Mouse (Mus musculus): ENCODE results near the gene Ptpro.
"Not testable (repeated sequence)": the region's sequence is repeated elsewhere in the genome, so short reads cannot be mapped to it uniquely, and the experiment has no call there.

Gene Ptpro

DNA sequence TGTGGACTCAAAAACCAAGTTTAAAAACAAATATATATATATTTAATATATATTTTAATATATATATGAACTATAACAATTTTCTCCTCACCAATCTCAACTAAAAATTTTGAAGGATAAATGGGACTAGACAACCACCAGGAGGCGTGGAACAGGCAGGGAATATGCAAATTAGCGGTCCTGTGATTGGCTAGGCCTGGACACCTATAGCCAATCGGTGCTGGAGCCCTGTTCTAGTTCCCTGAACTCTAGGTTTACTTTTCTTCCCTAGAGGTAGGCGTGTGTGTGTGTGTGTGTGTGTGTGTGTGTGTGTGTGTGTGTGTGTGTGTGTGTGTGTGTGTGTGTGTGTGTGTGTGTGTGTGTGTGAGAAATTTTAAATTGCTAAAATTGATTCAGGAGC lies 134.8 kb downstream of the Ptpro start:
- peak; percentile 76 for DNase-seq (ENCODE audit: low spot score)

DNA sequence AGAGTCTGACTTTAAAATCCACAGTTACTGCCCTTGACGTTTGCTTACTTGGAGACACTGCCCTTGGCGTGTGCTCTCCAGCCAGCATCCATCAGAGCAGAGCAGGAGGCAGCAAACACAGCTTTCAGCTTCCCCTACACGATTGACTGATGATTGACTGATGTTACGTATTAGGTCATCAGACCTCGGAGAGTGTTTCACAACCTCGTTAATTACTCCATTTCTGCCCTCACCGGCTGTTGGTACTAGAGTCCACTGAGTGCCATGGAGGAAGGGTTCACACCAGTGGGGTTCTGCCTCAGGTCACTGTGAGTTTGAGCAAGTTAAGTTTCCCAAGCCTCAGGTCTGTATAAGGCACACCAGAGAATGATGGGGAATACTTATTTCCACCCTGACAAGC lies 143.0 kb downstream of the Ptpro start:
- no peak for DNase-seq (ENCODE audit: low spot score)

DNA sequence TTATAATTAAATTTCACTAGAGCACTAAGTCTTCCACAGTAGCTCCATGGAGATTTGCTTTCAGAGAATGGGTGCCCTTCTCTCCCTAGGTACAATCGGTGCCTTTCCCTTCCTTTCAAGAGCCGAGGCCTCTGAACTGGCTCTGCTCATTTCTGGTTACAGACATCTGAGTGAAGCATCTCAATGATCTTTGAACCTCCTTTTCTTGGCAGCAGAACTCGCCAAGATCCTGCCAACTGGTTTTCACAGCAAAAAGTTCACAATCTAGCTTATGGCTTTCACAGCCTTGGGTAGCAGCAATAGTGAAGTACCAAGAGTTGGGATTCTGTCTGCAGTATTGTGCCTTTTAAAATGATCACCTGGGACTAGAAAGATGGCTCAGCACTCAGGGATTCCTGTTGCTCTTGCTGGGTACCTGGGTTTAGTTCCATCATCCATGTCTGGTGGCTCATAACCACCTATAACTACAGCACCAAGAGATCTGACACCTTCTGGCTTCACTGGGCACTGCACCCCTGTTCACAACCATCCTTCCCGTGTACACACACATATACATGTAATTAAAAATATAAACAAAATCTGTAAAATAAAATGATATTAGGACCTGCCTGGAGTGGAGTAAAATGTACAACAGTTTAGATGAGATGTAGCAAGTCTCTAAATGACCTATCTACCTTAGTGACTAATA lies 144.1 kb downstream of the Ptpro start:
- no peak for DNase-seq (ENCODE audit: low spot score)

DNA sequence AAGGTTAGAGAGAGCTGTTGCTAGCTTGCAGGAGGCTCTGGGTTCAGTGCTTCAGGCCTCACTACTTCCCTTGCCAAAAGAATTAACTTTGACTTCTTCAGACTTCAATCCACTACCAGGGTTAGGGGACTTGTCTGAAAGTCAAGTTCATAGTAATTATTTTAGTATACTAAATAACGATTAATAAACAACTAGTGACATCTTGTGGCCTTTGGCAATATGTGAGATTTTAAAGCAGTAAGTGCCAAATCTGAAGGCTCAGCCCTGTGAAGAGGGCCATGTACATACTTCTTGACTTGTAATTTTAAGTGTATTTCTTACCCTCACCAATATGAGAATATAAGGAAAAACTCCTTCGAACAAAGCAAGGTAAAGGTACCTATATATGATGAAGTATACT lies 145.2 kb downstream of the Ptpro start:
- DNase-seq (ENCODE audit: low spot score): no peak

DNA sequence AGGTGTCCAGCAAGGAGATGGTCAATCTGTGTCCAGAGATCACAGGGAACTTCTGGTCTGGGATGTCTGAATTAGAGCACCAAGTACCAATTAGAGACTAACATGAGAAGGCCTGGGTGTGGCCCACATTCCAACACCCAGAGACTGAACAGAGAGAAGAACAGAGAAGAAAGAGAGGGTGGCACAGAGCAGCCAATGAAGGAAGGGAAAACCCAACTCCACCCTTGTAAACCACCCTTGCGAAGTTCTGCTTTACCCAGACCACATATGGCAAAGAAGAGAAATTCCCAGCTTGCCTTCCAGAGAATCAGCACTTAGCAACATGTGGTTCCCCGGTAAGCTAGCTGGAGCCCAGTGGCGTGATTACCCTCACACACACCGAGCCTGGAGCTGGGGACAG lies 152.1 kb downstream of the Ptpro start:
- no peak for DNase-seq (ENCODE audit: low spot score)

DNA sequence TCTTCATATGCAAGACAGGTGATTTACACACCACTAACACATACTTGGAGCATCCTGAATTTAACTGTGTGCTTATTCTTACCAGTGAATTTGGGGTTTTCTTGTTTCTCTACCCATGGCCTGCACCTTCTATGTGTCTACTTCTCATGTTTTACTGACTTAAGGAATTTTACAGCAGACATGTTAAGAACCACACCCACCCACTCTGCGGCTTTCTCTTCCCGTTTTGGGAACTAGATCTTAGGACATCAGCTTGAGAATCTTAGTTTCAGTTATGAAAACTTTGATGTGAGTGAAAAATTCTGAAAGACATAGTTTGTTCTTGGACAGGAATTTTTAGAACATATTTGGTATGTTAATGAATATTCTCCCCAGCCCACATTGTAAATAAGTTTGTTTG lies 153.6 kb downstream of the Ptpro start:
- DNase-seq (ENCODE audit: low spot score): no peak

DNA sequence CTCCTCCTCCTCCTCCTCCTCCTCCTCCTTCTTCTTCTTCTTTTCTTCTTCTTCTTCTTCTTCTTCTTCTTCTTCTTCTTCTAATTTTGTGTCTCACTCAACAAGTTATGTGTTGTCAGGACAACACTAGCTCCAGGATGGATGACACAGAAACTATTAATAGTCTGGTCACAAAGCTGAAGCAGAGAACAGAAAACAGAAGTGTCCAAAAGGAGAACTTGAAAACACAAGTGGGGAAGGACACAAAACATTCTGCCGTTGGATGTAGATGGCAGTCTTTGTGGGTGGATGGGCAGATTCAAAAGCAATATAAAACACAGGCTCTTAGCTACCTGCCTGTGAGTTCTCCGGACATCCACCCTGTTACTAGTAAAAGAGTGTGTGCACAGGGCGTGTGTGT lies 158.4 kb downstream of the Ptpro start:
- DNase-seq (ENCODE audit: low spot score): no peak

DNA sequence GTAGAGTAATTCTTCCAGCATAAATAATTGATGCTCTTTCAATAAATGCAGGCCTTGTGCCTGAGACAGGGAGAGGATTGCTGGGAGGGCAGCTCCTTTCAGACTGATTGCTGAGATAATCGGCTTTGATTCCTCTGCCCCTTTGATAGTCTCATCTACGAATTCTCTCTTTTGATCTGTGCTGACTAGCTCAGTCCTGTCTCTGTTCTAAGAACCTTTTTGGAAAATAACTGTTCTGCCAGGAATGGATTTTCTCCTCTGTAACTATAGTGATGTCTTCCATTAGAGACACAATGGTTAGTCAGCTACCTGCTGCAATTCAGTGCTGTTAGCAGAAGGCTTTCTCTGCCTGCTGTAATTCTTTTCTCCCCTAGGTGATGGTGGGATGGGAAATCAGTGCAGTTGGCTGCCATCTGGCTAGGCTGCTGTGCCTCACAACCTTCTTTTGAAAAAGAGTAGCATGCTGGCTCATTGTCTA lies 159.8 kb downstream of the Ptpro start:
- DNase-seq (ENCODE audit: low spot score): no peak

DNA sequence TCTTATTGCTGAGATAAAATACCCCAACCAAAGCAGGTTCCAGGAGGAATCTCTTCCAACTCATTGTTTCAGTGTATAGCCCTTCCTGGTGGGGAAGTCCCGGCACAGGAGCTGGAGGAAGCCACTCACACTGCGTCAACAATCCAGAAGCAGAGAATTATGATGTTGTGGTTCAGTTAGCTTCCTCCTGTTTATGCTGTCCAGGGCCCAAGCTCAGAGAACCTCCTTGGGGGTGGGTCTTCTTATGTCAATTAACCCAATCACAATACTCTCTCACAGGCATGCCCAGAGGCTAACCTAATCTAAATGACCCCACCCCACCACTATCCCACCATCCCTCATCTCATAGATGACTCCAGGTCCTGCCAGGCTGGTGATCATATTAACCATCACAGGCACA lies 160.9 kb downstream of the Ptpro start:
- DNase-seq (ENCODE audit: low spot score): no peak

DNA sequence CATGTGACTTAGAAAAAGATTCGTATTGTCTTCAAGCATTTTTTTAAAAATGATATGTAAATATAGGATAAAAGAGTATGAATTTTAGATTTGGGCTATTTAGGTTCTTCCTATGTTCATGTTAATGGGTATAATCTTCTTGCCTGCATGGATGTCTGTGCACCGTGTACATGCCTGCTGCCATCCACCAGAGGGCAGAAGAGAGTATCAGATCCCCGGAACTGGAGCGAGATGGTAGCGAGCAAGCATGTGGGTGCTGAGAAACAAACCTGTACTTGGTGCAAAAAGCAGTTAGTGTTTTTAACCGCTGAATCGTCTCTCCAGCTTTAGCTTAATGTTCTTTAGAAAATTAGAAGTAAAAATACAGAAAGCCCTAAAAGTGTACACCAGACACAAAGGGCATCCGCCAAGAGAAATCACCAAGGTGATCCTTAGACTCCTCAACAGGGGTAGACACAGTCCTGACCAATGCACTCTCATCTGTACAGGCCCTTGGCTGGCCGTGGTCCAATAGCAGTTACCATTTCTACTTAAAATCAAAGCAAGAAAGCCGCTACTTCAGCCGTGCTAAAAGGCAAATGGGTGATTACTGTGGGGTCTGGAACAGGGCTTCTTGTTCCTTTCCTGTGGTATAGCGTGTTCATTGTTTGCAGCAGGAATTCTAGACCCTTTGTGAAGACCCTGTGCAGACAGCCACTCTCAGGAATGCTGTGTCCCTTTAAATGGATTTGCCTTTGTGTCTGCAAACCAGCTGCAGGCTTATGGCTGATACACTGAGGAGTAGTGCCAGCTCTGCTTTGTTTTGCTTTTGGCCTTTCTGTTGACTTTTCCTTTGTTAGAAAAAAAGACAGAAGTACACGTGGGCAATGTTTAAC lies 162.6 kb downstream of the Ptpro start:
- DNase-seq (ENCODE audit: low spot score): no peak

DNA sequence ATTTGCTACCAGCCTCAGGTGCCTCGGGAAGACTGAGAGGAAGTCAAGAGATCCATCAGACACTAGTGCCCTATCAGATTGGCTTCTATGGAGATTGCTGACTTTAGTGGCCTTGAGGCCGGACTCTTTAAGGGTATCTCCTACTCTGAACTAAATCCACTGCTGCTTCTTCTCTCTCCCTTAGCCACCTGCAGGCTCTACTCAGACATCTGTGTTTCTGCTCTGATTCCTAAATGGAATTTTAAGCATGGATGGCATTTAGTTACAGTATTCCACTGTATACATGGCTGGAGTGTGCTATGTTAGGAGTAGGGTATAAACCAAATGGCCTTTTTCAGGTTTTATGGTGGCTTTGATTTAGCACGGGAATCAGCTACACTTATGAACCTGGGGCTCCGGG lies 170.7 kb downstream of the Ptpro start:
- DNase-seq (ENCODE audit: low spot score): no peak

DNA sequence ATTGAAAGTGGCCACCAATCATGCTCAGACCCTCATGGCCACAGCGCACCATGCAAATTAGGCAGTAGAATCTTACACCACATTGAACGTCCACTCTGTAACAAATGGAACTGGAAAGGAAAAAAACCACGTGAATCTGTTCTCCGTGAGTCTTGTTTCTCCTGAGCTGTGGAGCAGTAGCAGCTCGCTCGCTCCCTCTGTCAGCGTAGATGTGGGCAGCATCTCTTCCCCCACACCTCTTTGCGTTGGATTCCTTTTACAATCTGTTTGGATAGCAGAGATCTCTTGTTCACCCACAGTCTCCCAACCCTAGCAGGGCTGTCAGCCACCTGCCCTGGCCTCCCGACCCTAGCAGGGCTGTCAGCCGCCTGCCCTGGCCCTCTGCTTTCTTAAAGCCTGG lies 171.7 kb downstream of the Ptpro start:
- no peak for DNase-seq (ENCODE audit: low spot score)

DNA sequence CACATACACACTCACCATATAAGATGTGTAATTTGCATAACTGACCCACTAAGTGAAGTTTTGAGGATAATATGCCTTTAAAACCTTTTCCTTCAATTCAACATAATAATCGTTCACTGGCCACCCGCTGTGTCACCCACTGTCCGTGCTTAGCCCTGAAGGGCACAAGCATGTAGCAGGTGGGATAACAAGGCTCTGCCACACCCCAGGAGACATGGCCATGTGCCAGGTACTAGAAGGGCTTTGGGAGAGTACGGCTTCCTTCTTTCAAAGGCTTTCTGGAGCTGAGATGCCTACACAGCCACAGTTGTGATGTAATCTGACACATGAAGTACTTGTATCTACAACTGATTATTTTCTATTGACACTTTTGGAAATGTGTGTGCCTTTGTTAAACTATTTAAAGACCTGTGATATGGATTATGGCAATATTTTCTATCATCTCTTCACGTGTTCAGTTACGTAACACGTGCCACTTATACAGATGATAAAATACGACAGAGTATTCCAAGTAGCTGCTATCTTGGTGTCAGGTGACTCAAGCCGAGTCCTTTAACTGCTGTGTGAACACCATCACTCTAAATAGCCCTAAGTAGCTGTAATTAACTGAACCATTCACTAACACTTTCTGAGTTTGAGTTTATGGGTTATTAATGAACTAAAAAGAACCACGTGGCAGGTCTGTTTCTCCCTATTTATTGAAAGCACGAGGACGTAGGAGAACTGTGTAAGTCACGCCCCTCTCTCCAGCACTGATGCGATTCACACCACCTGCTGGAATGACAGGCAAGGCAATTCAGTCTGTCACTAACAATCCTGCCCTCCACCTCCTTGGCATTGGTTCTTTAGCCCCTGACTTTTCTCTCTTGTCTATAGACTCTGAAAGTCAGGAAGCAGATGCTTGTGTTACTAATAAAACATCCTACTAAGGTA lies 173.6 kb downstream of the Ptpro start:
- no peak for DNase-seq (ENCODE audit: low spot score)

DNA sequence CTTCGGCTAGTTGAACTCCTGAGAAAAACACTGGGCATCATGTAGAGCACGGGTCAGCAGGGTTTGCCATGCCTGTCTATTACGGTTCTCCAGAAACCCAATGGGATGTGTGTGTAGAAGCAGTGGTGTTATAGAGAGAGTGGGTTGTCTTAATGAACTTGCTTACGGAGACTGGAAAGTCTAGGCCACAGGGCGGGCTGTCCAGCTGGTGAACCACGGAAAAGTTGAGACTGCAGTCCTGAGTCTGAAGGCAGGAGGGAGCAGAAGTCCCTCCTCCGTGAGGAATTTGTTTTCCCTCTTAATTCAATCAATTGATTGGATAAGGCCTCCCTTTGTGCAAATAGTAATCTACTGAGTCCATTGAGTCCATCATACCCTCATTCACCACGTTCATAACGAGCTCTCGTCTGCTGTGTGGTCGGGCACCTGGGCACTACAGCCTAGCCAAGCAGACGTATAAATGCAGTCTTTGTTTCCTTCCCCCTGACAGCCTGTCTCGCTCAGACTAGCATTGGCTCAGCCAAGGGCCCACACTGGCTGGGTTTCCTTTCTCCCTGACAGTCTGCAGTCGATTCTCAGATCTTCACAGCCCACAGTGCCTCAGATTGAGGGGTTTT lies 181.5 kb downstream of the Ptpro start:
- no peak for DNase-seq (ENCODE audit: low spot score)

DNA sequence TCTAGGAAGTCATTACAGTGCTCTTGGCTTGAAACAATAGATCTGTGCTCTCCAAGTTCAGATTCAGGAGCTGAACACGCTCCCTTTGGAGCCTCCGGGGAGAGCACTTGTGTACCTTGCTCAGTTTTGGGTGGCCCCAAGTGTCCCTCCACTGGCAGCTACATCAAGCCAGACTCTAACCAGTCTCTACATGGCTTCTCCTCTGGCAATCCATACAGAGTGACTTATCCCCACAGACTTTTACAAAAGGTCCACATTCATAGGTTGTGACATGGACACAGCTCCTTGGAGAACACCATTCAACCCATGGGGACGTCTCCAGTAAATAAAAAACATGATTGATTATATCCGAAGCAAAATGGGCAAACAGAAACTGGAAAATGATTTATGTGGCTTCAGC lies 185.4 kb downstream of the Ptpro start:
- no peak for DNase-seq (ENCODE audit: low spot score)

DNA sequence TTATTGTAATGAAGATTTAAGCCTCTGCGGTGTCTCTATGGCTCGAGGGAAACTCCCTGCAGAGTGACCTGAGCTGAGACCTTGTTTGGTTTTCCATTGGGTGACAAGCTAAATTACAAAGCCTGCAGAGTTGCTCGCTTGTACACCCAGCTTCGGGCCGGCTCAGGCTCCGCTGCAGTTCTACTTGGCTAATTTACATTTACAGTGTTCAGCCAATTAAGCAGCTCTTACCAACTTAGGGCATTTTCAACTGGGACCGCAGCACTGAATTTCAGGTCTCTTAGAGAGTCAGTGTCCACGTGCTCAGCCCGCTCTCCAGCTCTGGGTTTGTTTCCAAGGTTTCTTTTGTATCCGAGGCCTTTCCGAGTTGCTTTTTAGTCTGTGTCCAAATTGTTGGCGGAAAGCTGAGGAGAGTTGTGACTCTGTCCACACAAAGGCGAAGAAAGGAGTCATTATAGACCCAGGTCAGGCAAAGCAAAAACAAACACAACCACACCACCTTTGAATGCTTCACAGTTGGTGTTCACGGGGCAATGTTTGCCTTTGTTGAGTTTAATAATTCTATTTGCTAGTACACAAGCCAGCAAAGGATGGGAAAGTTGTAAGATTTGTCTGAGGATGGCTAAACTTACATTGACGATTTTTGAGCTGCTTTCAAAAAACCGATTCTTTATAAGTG lies 185.9 kb downstream of the Ptpro start:
- no peak for DNase-seq (ENCODE audit: low spot score)

DNA sequence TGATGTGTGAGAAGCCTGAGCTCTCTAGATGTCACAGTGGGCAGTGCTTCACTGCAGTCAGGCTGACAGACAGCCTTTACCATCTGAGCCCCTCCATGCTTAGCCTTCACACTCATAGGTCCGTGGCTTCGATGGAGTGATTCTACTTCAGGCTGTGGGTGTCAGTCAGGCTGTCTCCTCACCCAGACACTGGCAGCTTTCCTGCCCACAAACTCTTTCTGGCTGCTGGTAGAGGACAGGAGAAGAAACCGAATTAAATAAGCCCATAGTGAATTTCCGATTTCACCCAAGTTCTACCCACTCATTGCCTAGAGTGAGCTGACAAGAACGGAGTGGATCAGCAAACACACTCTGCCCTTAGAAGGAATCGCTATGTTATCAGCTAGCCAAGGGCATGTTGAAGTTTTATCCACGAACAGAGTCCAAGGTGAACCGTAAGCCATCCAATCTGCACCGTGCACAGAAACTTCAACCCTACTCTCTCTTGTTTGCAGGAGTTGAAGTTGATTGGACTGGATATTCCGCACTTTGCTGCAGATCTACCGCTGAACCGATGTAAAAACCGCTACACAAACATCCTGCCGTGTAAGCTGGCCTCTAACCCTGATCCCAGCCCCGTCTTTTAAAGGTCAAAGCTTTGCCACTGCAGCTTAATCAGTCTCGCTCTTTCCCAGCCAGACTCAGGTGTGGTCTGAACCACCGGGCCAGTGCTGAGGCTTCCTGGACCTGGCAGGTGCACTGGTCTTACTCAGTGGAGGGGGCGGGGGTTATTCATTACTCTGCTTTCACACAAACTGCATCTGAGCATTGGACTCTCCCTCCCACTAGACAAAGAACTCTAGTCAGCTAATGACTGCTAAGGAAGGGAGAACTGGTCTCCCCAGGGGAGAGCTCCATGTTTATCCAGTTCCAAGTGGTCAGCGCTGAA lies 188.7 kb downstream of the Ptpro start:
- no peak for DNase-seq (ENCODE audit: low spot score)

DNA sequence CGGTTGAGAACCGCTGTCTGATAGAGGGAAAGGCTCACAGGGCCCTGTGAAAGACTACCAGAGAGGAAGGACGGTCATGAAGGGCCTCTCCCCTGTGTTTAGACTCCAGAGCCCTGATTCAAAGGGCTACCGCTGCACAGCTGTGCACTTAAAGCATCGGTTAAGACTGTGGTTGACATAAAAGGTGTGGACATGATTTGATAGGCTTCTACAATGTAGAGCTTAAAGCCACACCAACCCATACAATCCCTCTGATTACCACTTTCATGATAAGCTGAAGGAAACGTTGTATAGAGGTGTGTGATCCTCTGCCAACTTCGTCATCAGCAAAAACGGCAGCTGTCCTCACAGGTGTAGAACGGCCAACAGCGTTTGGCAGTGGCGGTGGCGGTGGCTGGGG lies 191.0 kb downstream of the Ptpro start:
- no peak for DNase-seq (ENCODE audit: low spot score)

DNA sequence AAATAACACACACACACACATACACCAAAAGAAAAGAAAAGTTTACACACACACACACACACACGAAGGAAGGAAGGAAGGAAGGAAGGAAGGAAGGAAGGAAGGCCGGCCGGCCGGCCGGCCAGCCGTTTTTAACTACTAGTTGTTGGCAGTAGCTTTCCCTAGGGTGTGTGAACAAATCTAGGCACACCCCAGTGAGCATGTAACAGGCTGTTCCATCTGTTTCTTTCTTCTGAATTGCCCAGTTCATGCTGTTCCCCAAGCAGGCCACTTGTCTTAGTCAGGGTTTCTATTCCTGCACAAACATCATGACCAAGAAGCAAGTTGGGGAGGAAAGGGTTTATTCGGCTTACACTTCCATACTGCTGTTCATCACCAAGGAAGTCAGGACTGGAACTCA lies 194.0 kb downstream of the Ptpro start:
- DNase-seq (ENCODE audit: low spot score): not testable (repeated sequence)

DNA sequence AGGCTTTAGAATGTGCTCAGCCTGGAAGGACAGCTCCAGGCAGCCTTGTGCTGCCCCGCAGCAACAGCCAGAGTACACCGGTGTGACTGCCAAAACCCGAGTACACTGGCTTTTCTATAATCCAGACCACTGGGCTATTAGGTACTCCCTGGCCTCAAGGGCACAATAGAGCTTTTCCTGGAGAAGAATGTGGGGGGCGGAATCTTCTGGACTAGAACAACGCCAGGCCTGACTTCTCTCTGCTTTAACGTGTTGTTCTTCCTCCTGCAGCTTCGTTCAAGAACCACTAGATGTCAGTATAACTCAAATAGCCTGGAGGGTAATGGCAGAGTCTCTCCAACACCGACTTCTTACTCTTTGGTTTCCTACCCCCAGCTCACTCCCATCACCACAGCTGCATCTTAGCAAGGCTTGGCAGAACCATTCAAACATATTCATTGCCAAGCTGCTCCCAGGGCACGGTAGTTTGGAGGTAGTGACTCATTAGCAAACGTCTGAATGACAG lies 203.5 kb downstream of the Ptpro start:
- DNase-seq (ENCODE audit: low spot score): peak; percentile 69

All from testis, postnatal 14 days (tissue).